In genomic region chr3:145938405-145939349, GRCm38 (mm10) we compare ENCODE assay signal across 8 mouse cellular contexts. TPM values are rescaled to one million over a fixed set of nuclear protein-coding genes. Genes with fewer than 3 reads are reported as not detected.
DNase-seq lines count a peak whose midpoint lies in the region; ATAC-seq and TF ChIP-seq lines count a peak whose summit lies in the region.

No protein-coding gene starts in this region.

- no peak for TF ChIP-seq EP300 in liver, postnatal 0 days (IDR thresholded peaks at IDR 0.05; ENCODE audit: low read depth)

- H3K4me1 ChIP-seq in E14TG2a.4 (replicated peaks; ENCODE audit: low read depth, low read length) = peaks cover 43% of the 10 kb centered on the region
- H3K4me1 ChIP-seq in hindbrain, embryonic 14.5 days (replicated peaks; ENCODE audit: control insufficient read depth, insufficient read depth, low read length) = peaks cover 21% of the 10 kb centered on the region
- H3K4me1 ChIP-seq in liver, postnatal 0 days (ENCODE audit: insufficient read depth) = peaks cover 20% of the 10 kb centered on the region

- peak overlapping the region; percentile 89 for H3K9ac ChIP-seq in hindbrain, embryonic 14.5 days
- peak overlapping the region; percentile 95 for H3K9ac ChIP-seq in liver, postnatal 0 days (replicated peaks)

- no peaks in the 10 kb centered on the region for H3K9me3 ChIP-seq in E14TG2a.4 (ENCODE audit: low read length)
- H3K9me3 ChIP-seq in hindbrain, embryonic 14.5 days (ENCODE audit: control insufficient read depth, low read length) = no peaks in the 10 kb centered on the region
- H3K9me3 ChIP-seq in liver, postnatal 0 days (ENCODE audit: low read length) = no peaks in the 10 kb centered on the region

- intact Hi-C loops in heart, postnatal 25 days (cut with DNase I) = loop anchor here (5.0 kb wide), 1 partner anchor 464 kb away; the partner anchor contains the start of gene Ssx2ip
- intact Hi-C loops in left cerebral cortex, postnatal 14 days (cut with DNase I) = no loop called here

- peak overlapping the region; percentile 86 for H3K27ac ChIP-seq in hindbrain, embryonic 14.5 days
- H3K27ac ChIP-seq in liver, postnatal 0 days (ENCODE audit: low read depth) = peak overlapping the region; percentile 81

- WGBS in hindbrain, embryonic 14.5 days = 17% methylated on average over 47 of the region's 50 CpGs
- 23% methylated on average over 41 of the region's 50 CpGs for WGBS in liver, postnatal 0 days (ENCODE audit: insufficient replicate concordance)

- peak overlapping the region; percentile 66 for H3K4me2 ChIP-seq in hindbrain, embryonic 14.5 days (replicated peaks)
- H3K4me2 ChIP-seq in liver, postnatal 0 days (ENCODE audit: low read depth, low read length) = peak overlapping the region; percentile 94

- TF ChIP-seq CTCF in E14TG2a.4 (conservative IDR thresholded peaks at IDR 0.05; ENCODE audit: low read length) = no peak
- peak; percentile 17; the same call in 1 of the 2 replicates for TF ChIP-seq CTCF in liver, postnatal 0 days (IDR thresholded peaks at IDR 0.05; ENCODE audit: low read depth)

- DNase-seq in heart, adult 11 months = peak; percentile 92
- DNase-seq in heart, postnatal 25 days (ENCODE audit: low spot score) = no peak
- DNase-seq in cerebellum, postnatal 10 days = peak; percentile 48 to 55
- no peak for DNase-seq in hindbrain, embryonic 14.5 days (ENCODE audit: low spot score)
- DNase-seq in liver, postnatal 0 days = no peak
- DNase-seq in testis, postnatal 10 days (ENCODE audit: low spot score) = peak; percentile 67
- no peak for DNase-seq in left cerebral cortex, postnatal 14 days (ENCODE audit: low spot score in 2 of 2)

- H3K36me3 ChIP-seq in E14TG2a.4 (ENCODE audit: insufficient read depth, low read length) = peaks cover 47% of the 10 kb centered on the region
- H3K36me3 ChIP-seq in hindbrain, embryonic 14.5 days (replicated peaks; ENCODE audit: control insufficient read depth, insufficient read depth) = peaks cover 29% of the 10 kb centered on the region
- peaks cover 25% of the 10 kb centered on the region for H3K36me3 ChIP-seq in liver, postnatal 0 days (replicated peaks; ENCODE audit: insufficient read depth, low read length)

- ATAC-seq in hindbrain, embryonic 14.5 days (ENCODE audit: low FRiP score) = no peak; the same call in 1 of the 2 replicates
- ATAC-seq in liver, postnatal 0 days = peak; percentile 11

- H3K4me3 ChIP-seq in E14TG2a.4 (replicated peaks; ENCODE audit: low read length) = peak overlapping the region; percentile 99
- H3K4me3 ChIP-seq in hindbrain, embryonic 14.5 days (replicated peaks; ENCODE audit: low read length) = peak overlapping the region; percentile 97
- H3K4me3 ChIP-seq in liver, postnatal 0 days (ENCODE audit: low read depth, low read length) = peak overlapping the region; percentile 96

- no peaks in the 10 kb centered on the region for H3K27me3 ChIP-seq in E14TG2a.4 (ENCODE audit: insufficient read depth, low read length)
- no peaks in the 10 kb centered on the region for H3K27me3 ChIP-seq in hindbrain, embryonic 14.5 days (ENCODE audit: control insufficient read depth, insufficient read depth, low read length)
- H3K27me3 ChIP-seq in liver, postnatal 0 days (ENCODE audit: insufficient read depth, low read length) = no peaks in the 10 kb centered on the region

RNA-seq across cellular contexts. Expression of gene 2410004B18Rik, which starts 0.9 kb away (rescaled TPM):
- 10 to 100 TPM; 16.8 to 18.1 TPM for total RNA-seq in heart, postnatal 25 days (2021)
- 79.7 and 86.5 TPM in 2 replicates for polyA plus RNA-seq in hindbrain, embryonic 14.5 days (2014; fragmentation: Nextera tagmentation; extraction: Ambion mirVana)
- polyA plus RNA-seq in liver, postnatal 0 days (2015; fragmentation: Nextera tagmentation; extraction: Ambion mirVana) = 10.1 and 11.8 TPM in 2 replicates
- total RNA-seq in left cerebral cortex, postnatal 14 days (2021) = 10 to 100 TPM; 36.6 to 42.2 TPM

RNA-seq across cellular contexts. Expression of gene Bcl10, which starts 16.1 kb away (rescaled TPM):
- total RNA-seq in heart, postnatal 25 days (2021) = 10 to 100 TPM; 18.1 to 20.4 TPM
- 37.9 and 39.9 TPM in 2 replicates for polyA plus RNA-seq in hindbrain, embryonic 14.5 days (2014; fragmentation: Nextera tagmentation; extraction: Ambion mirVana)
- 20.9 and 22.9 TPM in 2 replicates for polyA plus RNA-seq in liver, postnatal 0 days (2015; fragmentation: Nextera tagmentation; extraction: Ambion mirVana)
- 10 to 100 TPM; 15.0 to 15.2 TPM for total RNA-seq in left cerebral cortex, postnatal 14 days (2021)

RNA-seq across cellular contexts. Expression of gene Syde2, which starts 49.0 kb away (rescaled TPM):
- total RNA-seq in heart, postnatal 25 days (2021) = 10 to 100 TPM; 18.1 to 21.5 TPM
- 0.41 and 0.81 TPM in 2 replicates for polyA plus RNA-seq in hindbrain, embryonic 14.5 days (2014; fragmentation: Nextera tagmentation; extraction: Ambion mirVana)
- 0.47 and 0.70 TPM in 2 replicates for polyA plus RNA-seq in liver, postnatal 0 days (2015; fragmentation: Nextera tagmentation; extraction: Ambion mirVana)
- total RNA-seq in left cerebral cortex, postnatal 14 days (2021) = 1 to 10 TPM; 2.6 to 3.2 TPM

Comparison
In these comparisons a context has a peak if more than half of its experiments do, and no peak if none do; other contexts are left out.
1. DNase-seq: peak in heart, adult 11 months (single experiment), cerebellum, postnatal 10 days (2 of 2) and testis, postnatal 10 days (single experiment); none in heart, postnatal 25 days (single experiment), hindbrain, embryonic 14.5 days (single experiment), liver, postnatal 0 days (single experiment) and left cerebral cortex, postnatal 14 days (0 of 2).
2. RNA of gene Syde2, which starts 49.0 kb away (total RNA-seq): 18.1 to 21.5 TPM in heart, postnatal 25 days; 2.6 to 3.2 TPM in left cerebral cortex, postnatal 14 days; every median in the first group is over 4 times any median in the second.
3. Peak in every context shown above with its lines, with median percentiles within 50 percentile points of each other: H3K4me3 ChIP-seq.